Mouse (Mus musculus): ENCODE measurements around the gene Mucl3. TPM values are rescaled to one million over a fixed set of nuclear protein-coding genes. Genes with fewer than 3 reads are reported as not detected.

Mucl3 gene
- polyA plus RNA-seq, 1 experiment from 2014 or later: not detected

DNA sequence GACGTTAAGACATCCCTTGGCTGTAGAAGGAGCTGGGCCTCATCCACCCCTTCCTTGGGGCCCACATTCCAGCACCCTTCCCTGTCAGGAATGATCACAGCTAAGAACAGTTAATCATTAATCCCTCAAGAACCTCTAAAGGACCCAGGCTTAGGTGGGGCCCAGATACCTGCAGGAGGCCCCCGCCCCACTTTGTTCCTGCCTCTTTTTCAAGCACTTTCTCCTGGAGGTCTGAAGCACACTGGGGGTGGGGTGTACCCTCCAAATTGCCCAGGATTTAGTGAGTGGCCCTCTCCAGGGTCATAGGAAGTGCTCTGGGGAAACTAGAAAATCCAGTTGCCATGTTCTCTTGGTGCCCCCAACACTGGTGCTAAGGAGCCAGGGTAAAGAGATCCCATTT lies 5.9 kb upstream of the Mucl3 start:
- H3K9ac ChIP-seq (ENCODE audit: low read length): no peak overlapping the region
- no peak overlapping the region for H3K27ac ChIP-seq (ENCODE audit: low read depth, low read length)
- no peaks in the 10 kb centered on the region for H3K4me1 ChIP-seq (ENCODE audit: control insufficient read depth, insufficient read depth, low read length)
- H3K9me3 ChIP-seq (ENCODE audit: control insufficient read depth, low read length): no peaks in the 10 kb centered on the region
- ATAC-seq (ENCODE audit: insufficient read depth, low FRiP score, low TSS enrichment) (no peak), DNase-seq (ENCODE audit: low spot score) (no peak)
- no peak overlapping the region for H3K4me2 ChIP-seq (ENCODE audit: low read depth)
- WGBS: 75% methylated on average over 2 of the region's 2 CpGs
- no peak overlapping the region for H3K4me3 ChIP-seq (ENCODE audit: low read depth, low read length)
- no peaks in the 10 kb centered on the region for H3K36me3 ChIP-seq (ENCODE audit: control insufficient read depth, insufficient read depth, low read length)
- H3K27me3 ChIP-seq (ENCODE audit: control insufficient read depth, insufficient read depth, low read length): no peaks in the 10 kb centered on the region

DNA sequence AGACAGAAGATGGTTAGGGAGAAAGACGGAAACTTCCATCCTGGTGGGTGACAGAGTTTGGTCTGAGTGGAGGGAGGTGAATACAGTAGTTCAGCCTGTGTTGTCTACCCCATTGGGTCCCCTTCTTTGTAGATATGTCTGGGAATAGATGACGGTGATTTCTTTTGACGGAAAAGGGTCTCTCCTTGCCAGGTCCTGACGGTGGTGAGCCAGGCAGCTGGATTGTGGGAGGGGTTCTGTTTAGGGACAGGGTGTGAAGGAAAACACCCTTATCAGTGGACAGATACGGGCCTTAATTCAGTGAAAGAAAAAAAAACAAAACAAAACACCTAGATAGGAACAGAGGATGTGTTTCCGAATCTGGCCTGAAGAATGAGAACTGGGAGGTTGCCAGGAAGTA lies 4.1 kb downstream of the Mucl3 start:
- H3K27ac ChIP-seq (ENCODE audit: low read depth, low read length): no peak overlapping the region
- WGBS: 85% methylated on average over 6 of the region's 6 CpGs
- no peaks in the 10 kb centered on the region for H3K36me3 ChIP-seq (ENCODE audit: control insufficient read depth, insufficient read depth, low read length)
- DNase-seq (ENCODE audit: low spot score): no peak
- 0 out of 2 replicates have a peak, but pooled peaks cover 2% of the 10 kb centered on the region for H3K27me3 ChIP-seq (ENCODE audit: control insufficient read depth, insufficient read depth, low read length)
- no peak overlapping the region for H3K4me3 ChIP-seq (ENCODE audit: low read depth, low read length)
- H3K4me1 ChIP-seq (ENCODE audit: control insufficient read depth, insufficient read depth, low read length): no peaks in the 10 kb centered on the region
- H3K9ac ChIP-seq (ENCODE audit: low read length): no peak overlapping the region
- ATAC-seq (ENCODE audit: insufficient read depth, low FRiP score, low TSS enrichment): no peak
- no peaks in the 10 kb centered on the region for H3K9me3 ChIP-seq (ENCODE audit: control insufficient read depth, low read length)
- H3K4me2 ChIP-seq (ENCODE audit: low read depth): no peak overlapping the region

DNA sequence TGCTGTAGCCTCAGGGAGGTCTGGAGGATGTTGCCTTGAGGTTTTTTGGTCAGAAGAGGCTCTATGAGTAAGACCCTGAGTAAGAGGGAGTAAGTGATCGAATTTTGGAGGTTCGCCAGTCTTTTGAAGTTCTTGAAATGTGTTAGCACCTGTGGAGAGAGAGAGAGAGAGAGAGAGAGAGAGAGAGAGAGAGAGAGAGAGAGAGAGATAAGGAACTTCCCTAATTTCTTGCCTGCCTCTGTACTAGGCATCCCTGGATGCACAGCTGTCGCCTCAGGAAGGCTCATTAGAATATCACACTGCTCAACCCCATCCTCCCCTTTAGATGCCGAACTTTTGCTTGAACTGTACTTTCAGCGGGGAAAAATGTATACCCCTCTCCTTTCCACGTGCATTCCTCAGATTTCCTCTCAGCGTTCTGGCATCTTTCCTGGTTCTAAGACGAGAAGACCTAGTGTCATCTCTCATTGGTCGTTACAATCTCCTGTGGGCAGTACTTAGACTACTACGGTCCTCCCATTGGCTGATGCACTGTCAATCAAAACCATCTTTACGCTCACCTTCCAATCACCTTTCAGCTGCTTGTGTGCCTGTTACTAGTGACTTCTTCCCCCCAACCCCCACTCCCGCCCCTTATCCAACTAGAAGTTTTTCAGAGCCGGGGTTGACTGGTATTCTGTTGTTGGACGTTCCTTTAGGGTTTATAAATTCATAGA lies 4.9 kb downstream of the Mucl3 start:
- no peaks in the 10 kb centered on the region for H3K9me3 ChIP-seq (ENCODE audit: control insufficient read depth, low read length)
- H3K4me2 ChIP-seq (ENCODE audit: low read depth): no peak overlapping the region
- WGBS: 29% methylated on average over 14 of the region's 14 CpGs
- H3K4me3 ChIP-seq (ENCODE audit: low read depth, low read length): no peak overlapping the region
- ATAC-seq (ENCODE audit: insufficient read depth, low FRiP score, low TSS enrichment): peak; percentile 75
- DNase-seq (ENCODE audit: low spot score): peak; percentile 67
- H3K4me1 ChIP-seq (ENCODE audit: control insufficient read depth, insufficient read depth, low read length): no peaks in the 10 kb centered on the region
- 0 out of 2 replicates have a peak, but pooled peaks cover 2% of the 10 kb centered on the region for H3K27me3 ChIP-seq (ENCODE audit: control insufficient read depth, insufficient read depth, low read length)
- H3K9ac ChIP-seq (ENCODE audit: low read length): no peak overlapping the region
- H3K27ac ChIP-seq (ENCODE audit: low read depth, low read length): no peak overlapping the region
- H3K36me3 ChIP-seq (ENCODE audit: control insufficient read depth, insufficient read depth, low read length): no peaks in the 10 kb centered on the region

DNA sequence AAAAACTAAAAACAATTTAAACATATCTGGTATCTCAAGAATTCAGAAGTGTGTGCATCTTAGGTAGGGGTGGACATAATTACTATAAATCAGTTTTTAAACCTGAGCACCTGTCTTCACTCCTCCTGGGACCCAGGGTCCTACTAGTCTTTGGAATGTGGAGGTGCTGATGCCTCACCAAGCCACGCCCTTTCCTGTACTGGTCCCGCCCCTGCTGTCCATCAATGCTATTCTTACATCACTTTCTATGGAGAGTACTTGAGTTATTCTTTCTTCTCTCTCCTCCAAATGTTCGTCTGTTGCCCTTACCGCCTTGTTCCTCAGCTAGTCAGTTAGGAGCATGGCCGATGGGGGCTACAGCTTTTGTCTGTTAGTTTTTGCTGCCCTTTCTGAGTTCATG lies 7.1 kb downstream of the Mucl3 start:
- H3K4me1 ChIP-seq (ENCODE audit: control insufficient read depth, insufficient read depth, low read length): no peaks in the 10 kb centered on the region
- no peak overlapping the region for H3K9ac ChIP-seq (ENCODE audit: low read length)
- no peak overlapping the region for H3K4me2 ChIP-seq (ENCODE audit: low read depth)
- H3K27me3 ChIP-seq (ENCODE audit: control insufficient read depth, insufficient read depth, low read length): 0 out of 2 replicates have a peak, but pooled peaks cover 2% of the 10 kb centered on the region
- DNase-seq (ENCODE audit: low spot score) (no peak), ATAC-seq (ENCODE audit: insufficient read depth, low FRiP score, low TSS enrichment) (no peak)
- H3K9me3 ChIP-seq (ENCODE audit: control insufficient read depth, low read length): no peaks in the 10 kb centered on the region
- no peak overlapping the region for H3K4me3 ChIP-seq (ENCODE audit: low read depth, low read length)
- no peaks in the 10 kb centered on the region for H3K36me3 ChIP-seq (ENCODE audit: control insufficient read depth, insufficient read depth, low read length)
- 49% methylated on average over 5 of the region's 5 CpGs for WGBS
- no peak overlapping the region for H3K27ac ChIP-seq (ENCODE audit: low read depth, low read length)

- 2% methylated on average over 15 of the region's 15 CpGs for WGBS
- Histone ChIP-seq H3K36me3 (ENCODE audit: control insufficient read depth, insufficient read depth, low read length) (no peaks in the 10 kb centered on the region), H3K9me3 (ENCODE audit: control insufficient read depth, low read length) (no peaks in the 10 kb centered on the region), H3K27me3 (ENCODE audit: control insufficient read depth, insufficient read depth, low read length) (0 out of 2 replicates have a peak, but pooled peaks cover 2% of the 10 kb centered on the region), H3K4me1 (ENCODE audit: control insufficient read depth, insufficient read depth, low read length) (no peaks in the 10 kb centered on the region), H3K4me2 (ENCODE audit: low read depth) (peak overlapping the region; percentile 52), H3K9ac (ENCODE audit: low read length) (peak overlapping the region; percentile 22; the same call in 1 of the 2 replicates), H3K4me3 (ENCODE audit: low read depth, low read length) (peak overlapping the region; percentile 21; the same call in 1 of the 2 replicates), H3K27ac (ENCODE audit: low read depth, low read length) (no peak overlapping the region)
- no peak for ATAC-seq (ENCODE audit: insufficient read depth, low FRiP score, low TSS enrichment)
- peak; percentile 72 for DNase-seq (ENCODE audit: low spot score)
These were observed 7.8 kb downstream of the Mucl3 start for GRCm38 (mm10) chr17:35635699-35636111.

DNA sequence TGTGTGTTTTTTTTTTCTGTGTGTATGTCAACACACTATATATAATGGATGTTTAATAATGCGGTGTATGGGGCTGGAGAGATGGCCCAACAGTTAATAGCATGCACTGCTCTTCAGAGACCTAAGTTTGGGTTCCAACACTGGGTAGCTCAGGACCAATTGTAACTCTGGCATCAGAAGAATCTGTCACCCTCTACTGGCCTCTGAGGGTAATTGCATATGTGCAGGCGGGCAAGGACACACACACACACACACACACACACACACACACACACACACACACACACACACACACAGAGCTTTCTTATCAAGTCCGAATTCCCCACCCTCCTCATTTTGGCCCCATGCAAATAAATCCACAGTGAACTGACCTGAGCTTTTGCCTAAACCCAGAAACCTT lies 8.3 kb downstream of the Mucl3 start:
- Histone ChIP-seq H3K27ac (ENCODE audit: low read depth, low read length) (no peak overlapping the region), H3K36me3 (ENCODE audit: control insufficient read depth, insufficient read depth, low read length) (no peaks in the 10 kb centered on the region), H3K4me1 (ENCODE audit: control insufficient read depth, insufficient read depth, low read length) (no peaks in the 10 kb centered on the region), H3K4me2 (ENCODE audit: low read depth) (no peak overlapping the region), H3K4me3 (ENCODE audit: low read depth, low read length) (no peak overlapping the region), H3K27me3 (ENCODE audit: control insufficient read depth, insufficient read depth, low read length) (0 out of 2 replicates have a peak, but pooled peaks cover 2% of the 10 kb centered on the region), H3K9me3 (ENCODE audit: control insufficient read depth, low read length) (no peaks in the 10 kb centered on the region), H3K9ac (ENCODE audit: low read length) (no peak overlapping the region)
- ATAC-seq (ENCODE audit: insufficient read depth, low FRiP score, low TSS enrichment) (no peak), DNase-seq (ENCODE audit: low spot score) (no peak)
- WGBS: 78% methylated on average over 3 of the region's 3 CpGs

- Histone ChIP-seq H3K27ac (ENCODE audit: low read depth, low read length) (no peak overlapping the region), H3K36me3 (ENCODE audit: control insufficient read depth, insufficient read depth, low read length) (no peaks in the 10 kb centered on the region), H3K4me2 (ENCODE audit: low read depth) (no peak overlapping the region), H3K4me3 (ENCODE audit: low read depth, low read length) (no peak overlapping the region), H3K4me1 (ENCODE audit: control insufficient read depth, insufficient read depth, low read length) (no peaks in the 10 kb centered on the region), H3K9ac (ENCODE audit: low read length) (no peak overlapping the region), H3K27me3 (ENCODE audit: control insufficient read depth, insufficient read depth, low read length) (0 out of 2 replicates have a peak, but pooled peaks cover 2% of the 10 kb centered on the region), H3K9me3 (ENCODE audit: control insufficient read depth, low read length) (no peaks in the 10 kb centered on the region)
- 44% methylated on average over 1 of the region's 1 CpGs for WGBS
- DNase-seq (ENCODE audit: low spot score) (peak; percentile 35), ATAC-seq (ENCODE audit: insufficient read depth, low FRiP score, low TSS enrichment) (no peak)
These were observed 9.5 kb downstream of the Mucl3 start for GRCm38 (mm10) chr17:35633992-35634391.

GRCm38 (mm10) chr17:35626537-35626936 lies 17.0 kb downstream of the Mucl3 start, which contains the start of gene Gm9573:
Gene Gm9573 (minus strand): TSS chr17:35626637.
- Histone ChIP-seq H3K4me1 (ENCODE audit: control insufficient read depth, insufficient read depth, low read length) (no peaks in the 10 kb centered on the region), H3K4me3 (ENCODE audit: low read depth, low read length) (no peak within 1 kb of the TSS), H3K4me2 (ENCODE audit: low read depth) (no peak within 1 kb of the TSS), H3K27ac (ENCODE audit: low read depth, low read length) (no peak within 1 kb of the TSS), H3K9me3 (ENCODE audit: control insufficient read depth, low read length) (no peaks in the 10 kb centered on the region), H3K36me3 (ENCODE audit: control insufficient read depth, insufficient read depth, low read length) (no peaks in the 10 kb centered on the region), H3K27me3 (ENCODE audit: control insufficient read depth, insufficient read depth, low read length) (no peaks in the 10 kb centered on the region), H3K9ac (ENCODE audit: low read length) (no peak within 1 kb of the TSS)
- 88% methylated on average over 7 of the region's 7 CpGs for WGBS
- DNase-seq (ENCODE audit: low spot score): no peak
- ATAC-seq (ENCODE audit: insufficient read depth, low FRiP score, low TSS enrichment): no peak

GRCm38 (mm10) chr17:35617127-35617526 lies 26.4 kb downstream of the Mucl3 start:
- no peak overlapping the region for H3K9ac ChIP-seq (ENCODE audit: low read length)
- no peak overlapping the region for H3K27ac ChIP-seq (ENCODE audit: low read depth, low read length)
- H3K27me3 ChIP-seq (ENCODE audit: control insufficient read depth, insufficient read depth, low read length): no peaks in the 10 kb centered on the region
- ATAC-seq (ENCODE audit: insufficient read depth, low FRiP score, low TSS enrichment) (no peak), DNase-seq (ENCODE audit: low spot score) (no peak)
- no peaks in the 10 kb centered on the region for H3K36me3 ChIP-seq (ENCODE audit: control insufficient read depth, insufficient read depth, low read length)
- no peaks in the 10 kb centered on the region for H3K9me3 ChIP-seq (ENCODE audit: control insufficient read depth, low read length)
- WGBS: 86% methylated on average over 4 of the region's 4 CpGs
- H3K4me3 ChIP-seq (ENCODE audit: low read depth, low read length): no peak overlapping the region
- no peak overlapping the region for H3K4me2 ChIP-seq (ENCODE audit: low read depth)
- no peaks in the 10 kb centered on the region for H3K4me1 ChIP-seq (ENCODE audit: control insufficient read depth, insufficient read depth, low read length)
